Mouse (Mus musculus): ENCODE results near the gene Sppl2b. TPM values are rescaled to one million over a fixed set of nuclear protein-coding genes. Genes with fewer than 3 reads are reported as not detected.

Sppl2b gene
- polyA plus RNA-seq, 1 experiment from 2014 or later, result 28.4 TPM

DNA sequence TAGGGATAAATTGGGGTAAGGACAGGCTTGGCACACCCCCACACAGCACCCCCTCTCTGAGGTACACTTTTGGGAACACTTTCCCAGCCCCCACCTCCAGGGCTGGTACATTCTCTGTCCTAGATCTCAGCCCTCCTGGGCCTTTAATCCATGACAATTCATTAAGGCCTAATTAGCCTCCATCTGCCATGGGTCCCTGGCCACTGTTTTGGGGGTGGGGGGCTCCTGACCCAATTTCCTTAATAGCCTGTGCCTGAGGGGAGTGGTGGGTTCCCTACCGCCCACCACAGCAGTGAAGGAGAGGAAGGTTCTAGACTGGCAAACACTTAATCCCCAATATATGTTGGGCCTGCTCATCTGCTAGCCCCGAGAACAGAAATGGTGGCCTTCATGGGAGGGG lies 13.4 kb upstream of the Sppl2b start:
- WGBS, result 86% methylated on average over 2 of the region's 2 CpGs
- Histone ChIP-seq H3K4me3 (ENCODE audit: low read length) (no peak overlapping the region), H3K27me3 (ENCODE audit: control insufficient read depth, insufficient read depth, low read length) (peaks cover 26% of the 10 kb centered on the region)

DNA sequence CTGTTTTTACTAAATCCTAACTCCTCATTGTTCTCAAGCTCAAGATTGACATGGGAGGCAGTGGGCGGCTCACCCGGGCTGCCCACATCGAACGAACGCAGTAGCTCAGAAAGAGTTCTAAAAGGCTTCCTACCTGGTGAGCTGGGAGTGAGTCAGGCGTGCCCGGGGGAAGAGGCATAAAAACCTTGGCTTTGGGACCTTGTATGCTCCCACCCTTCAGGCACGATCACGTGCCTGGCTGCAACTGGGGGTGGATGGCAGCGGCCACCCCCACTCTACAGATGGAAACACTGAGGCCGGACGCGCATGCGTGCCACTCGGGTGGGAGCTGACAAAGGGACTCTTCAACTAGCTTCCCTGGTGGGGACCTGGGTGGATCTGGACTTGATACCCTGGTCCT lies 12.7 kb upstream of the Sppl2b start:
- Histone ChIP-seq H3K27ac (ENCODE audit: low read length) (no peak overlapping the region), H3K4me1 (ENCODE audit: control insufficient read depth, insufficient read depth, low read length) (peaks cover 14% of the 10 kb centered on the region), H3K9me3 (replicated peaks; ENCODE audit: control insufficient read depth, low read length) (no peaks in the 10 kb centered on the region), H3K4me3 (ENCODE audit: low read length) (no peak overlapping the region), H3K27me3 (ENCODE audit: control insufficient read depth, insufficient read depth, low read length) (peaks cover 26% of the 10 kb centered on the region), H3K36me3 (ENCODE audit: control insufficient read depth, insufficient read depth) (no peaks in the 10 kb centered on the region), H3K4me2 (ENCODE audit: low read depth, low read length) (no peak overlapping the region), H3K9ac (ENCODE audit: low read length) (no peak overlapping the region)
- no peak for ATAC-seq (replicated peaks; ENCODE audit: extremely low read depth, insufficient read depth, low FRiP score)
- WGBS, result 80% methylated on average over 15 of the region's 15 CpGs

More for the DNA sequence above, 13.4 kb upstream of the Sppl2b start:
- Histone ChIP-seq H3K4me1 (ENCODE audit: control insufficient read depth, insufficient read depth, low read length) (peaks cover 20% of the 10 kb centered on the region), H3K9ac (ENCODE audit: low read length) (no peak overlapping the region), H3K4me2 (ENCODE audit: low read depth, low read length) (no peak overlapping the region), H3K27ac (ENCODE audit: low read length) (no peak overlapping the region), H3K9me3 (replicated peaks; ENCODE audit: control insufficient read depth, low read length) (no peaks in the 10 kb centered on the region), H3K36me3 (ENCODE audit: control insufficient read depth, insufficient read depth) (no peaks in the 10 kb centered on the region)
- ATAC-seq (replicated peaks; ENCODE audit: extremely low read depth, insufficient read depth, low FRiP score), result no peak

DNA sequence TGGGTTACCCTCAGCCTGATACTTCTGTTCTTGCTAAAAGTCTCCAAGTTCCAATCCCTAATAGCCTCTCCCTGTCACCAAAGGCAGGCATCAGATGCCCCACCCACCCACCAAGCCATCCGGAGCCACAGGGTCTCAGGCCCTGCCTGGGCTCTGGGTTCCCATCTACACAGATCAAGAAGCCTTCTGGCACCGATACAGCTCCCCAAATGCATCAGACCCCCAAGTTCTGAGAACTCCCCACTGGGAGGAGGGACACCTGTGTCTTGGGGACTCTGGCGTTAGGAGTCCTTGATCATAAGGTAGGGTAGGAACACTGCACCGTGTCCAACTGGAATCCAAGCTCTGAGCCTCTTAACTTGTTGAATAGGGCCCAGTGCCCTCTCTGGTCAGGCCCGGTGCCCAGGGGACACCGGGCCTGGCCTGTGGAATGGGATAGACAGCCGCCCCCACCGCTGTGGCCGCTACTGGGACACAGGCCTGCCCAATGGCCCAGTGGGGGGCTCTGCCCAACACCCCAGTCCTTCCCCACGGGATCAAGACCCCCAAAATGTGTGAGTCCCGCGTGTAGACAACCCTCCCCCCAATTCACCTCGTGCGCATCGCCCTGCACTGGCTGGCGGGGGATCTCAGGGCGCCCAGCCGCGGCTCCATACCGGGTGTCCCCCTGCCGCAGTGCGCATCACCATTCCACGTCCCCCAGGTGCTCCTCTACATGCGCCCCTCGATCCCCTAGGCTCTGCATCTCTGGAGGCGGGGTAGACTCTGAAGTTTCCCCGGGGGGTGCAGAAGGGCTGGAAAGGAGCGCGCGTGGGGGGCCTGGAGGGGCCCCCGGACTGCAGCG lies 11.8 kb upstream of the Sppl2b start:
- peak overlapping the region; percentile 79 for H3K4me2 ChIP-seq (ENCODE audit: low read depth, low read length)
- no peak overlapping the region for H3K27ac ChIP-seq (ENCODE audit: low read length)
- no peaks in the 10 kb centered on the region for H3K36me3 ChIP-seq (ENCODE audit: control insufficient read depth, insufficient read depth)
- H3K4me3 ChIP-seq (ENCODE audit: low read length), result peak overlapping the region; percentile 54
- no peaks in the 10 kb centered on the region for H3K9me3 ChIP-seq (replicated peaks; ENCODE audit: control insufficient read depth, low read length)
- WGBS, result 10% methylated on average over 32 of the region's 32 CpGs
- no peak for ATAC-seq (replicated peaks; ENCODE audit: extremely low read depth, insufficient read depth, low FRiP score)
- H3K9ac ChIP-seq (ENCODE audit: low read length), result peak overlapping the region; percentile 57
- peaks cover 26% of the 10 kb centered on the region for H3K27me3 ChIP-seq (ENCODE audit: control insufficient read depth, insufficient read depth, low read length)
- H3K4me1 ChIP-seq (ENCODE audit: control insufficient read depth, insufficient read depth, low read length), result peaks cover 7% of the 10 kb centered on the region

DNA sequence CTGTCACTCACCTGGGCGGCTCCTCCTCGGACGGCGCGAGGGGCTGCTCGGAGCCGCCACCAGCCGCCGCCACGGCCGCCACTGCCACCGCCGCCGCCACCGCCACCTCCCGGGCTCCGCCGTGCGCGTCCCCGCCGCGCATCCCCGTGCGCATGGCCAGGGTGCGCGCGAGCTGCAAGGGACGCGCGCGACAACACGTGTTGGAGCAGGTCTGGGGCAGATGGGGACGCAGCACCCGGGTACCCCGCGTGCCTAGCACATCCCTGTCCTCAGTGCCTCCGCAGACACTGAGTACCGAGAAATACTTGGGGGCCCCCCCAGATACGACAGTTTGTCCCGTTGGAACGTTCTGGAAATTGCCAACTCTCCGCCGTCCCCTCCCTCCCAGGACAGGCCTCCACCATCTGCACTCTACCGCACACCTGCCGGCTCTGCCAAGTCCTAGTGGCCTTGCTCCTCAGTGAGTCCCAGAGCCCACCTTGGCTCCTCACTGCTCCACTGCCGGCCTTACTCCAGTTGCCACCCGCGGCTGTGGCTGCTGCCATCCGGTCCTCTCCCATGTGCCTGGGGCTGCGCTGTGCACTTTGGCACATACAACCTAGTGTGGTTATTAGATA lies 11.0 kb upstream of the Sppl2b start, which contains the start of gene Lingo3:
TSS of gene Lingo3 (minus strand) at position 109 of the 617 bp plus-strand sequence.
- H3K4me2 ChIP-seq (ENCODE audit: low read depth, low read length), result peak within 1 kb of the TSS; percentile 79
- peak within 1 kb of the TSS; percentile 57 for H3K9ac ChIP-seq (ENCODE audit: low read length)
- peaks cover 26% of the 10 kb centered on the region for H3K27me3 ChIP-seq (ENCODE audit: control insufficient read depth, insufficient read depth, low read length)
- H3K4me1 ChIP-seq (ENCODE audit: control insufficient read depth, insufficient read depth, low read length), result peaks cover 12% of the 10 kb centered on the region
- H3K9me3 ChIP-seq (replicated peaks; ENCODE audit: control insufficient read depth, low read length), result no peaks in the 10 kb centered on the region
- no peak for ATAC-seq (replicated peaks; ENCODE audit: extremely low read depth, insufficient read depth, low FRiP score)
- 6% methylated on average over 48 of the region's 51 CpGs for WGBS
- H3K27ac ChIP-seq (ENCODE audit: low read length), result no peak within 1 kb of the TSS
- H3K36me3 ChIP-seq (ENCODE audit: control insufficient read depth, insufficient read depth), result no peaks in the 10 kb centered on the region
- H3K4me3 ChIP-seq (ENCODE audit: low read length), result peak within 1 kb of the TSS; percentile 54

DNA sequence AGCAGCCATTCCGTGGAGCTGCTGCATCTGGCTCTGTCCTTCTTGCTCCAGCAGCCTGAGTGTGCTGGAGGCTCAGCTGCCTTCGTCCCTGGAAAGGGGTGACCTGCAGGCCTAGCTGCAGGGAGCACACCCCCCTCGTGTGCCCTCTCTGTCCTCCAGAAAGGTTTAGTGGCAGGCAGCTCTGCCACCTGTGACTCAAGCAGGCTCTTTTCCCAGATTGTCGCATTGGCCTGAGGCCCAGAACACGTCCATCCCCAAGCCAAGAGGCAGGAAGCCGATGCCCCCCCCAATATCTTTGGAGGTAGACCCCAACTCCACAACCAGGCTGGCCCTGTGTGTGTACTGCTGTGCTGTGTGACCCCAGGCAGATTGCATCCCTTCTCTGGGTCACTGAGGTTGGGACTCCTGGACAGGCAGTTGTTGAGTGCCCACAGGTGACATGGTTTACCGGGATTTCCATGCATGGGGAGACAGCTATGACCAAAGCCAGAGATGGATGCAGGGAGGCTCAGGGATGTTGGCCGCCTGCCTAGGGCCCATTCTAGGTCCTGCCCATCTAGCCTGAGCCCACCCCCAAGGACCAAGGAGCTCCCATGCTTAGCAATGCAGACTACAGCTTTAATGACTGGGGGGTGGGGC lies 9.9 kb upstream of the Sppl2b start:
- H3K27me3 ChIP-seq (ENCODE audit: control insufficient read depth, insufficient read depth, low read length), result peaks cover 26% of the 10 kb centered on the region

DNA sequence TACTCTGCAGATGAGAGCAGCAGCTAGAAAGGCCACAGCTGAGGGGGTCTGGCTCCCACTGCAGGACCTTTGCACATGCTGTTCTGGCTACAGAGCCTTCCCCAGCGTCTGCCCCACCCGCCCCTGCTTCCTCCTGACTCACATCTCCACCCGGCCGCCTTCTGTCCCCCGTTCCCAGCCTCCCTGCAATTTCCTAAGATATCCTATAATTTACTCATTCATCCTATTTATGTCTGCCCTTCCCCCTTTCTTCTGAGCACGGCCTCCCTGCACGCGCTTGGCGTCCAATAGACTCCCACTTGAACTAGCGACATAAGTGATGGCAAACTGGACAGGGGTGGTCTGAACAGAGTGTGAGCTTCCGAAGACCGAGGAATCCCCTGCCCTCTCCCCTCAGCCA lies 9.3 kb upstream of the Sppl2b start:
- 69% methylated on average over 12 of the region's 12 CpGs for WGBS
- H3K36me3 ChIP-seq (ENCODE audit: control insufficient read depth, insufficient read depth), result no peaks in the 10 kb centered on the region
- no peak overlapping the region for H3K9ac ChIP-seq (ENCODE audit: low read length)
- H3K4me1 ChIP-seq (ENCODE audit: control insufficient read depth, insufficient read depth, low read length), result peaks cover 14% of the 10 kb centered on the region
- no peak overlapping the region for H3K27ac ChIP-seq (ENCODE audit: low read length)
- H3K9me3 ChIP-seq (replicated peaks; ENCODE audit: control insufficient read depth, low read length), result no peaks in the 10 kb centered on the region
- H3K27me3 ChIP-seq (ENCODE audit: control insufficient read depth, insufficient read depth, low read length), result peaks cover 26% of the 10 kb centered on the region
- ATAC-seq (replicated peaks; ENCODE audit: extremely low read depth, insufficient read depth, low FRiP score), result no peak
- H3K4me3 ChIP-seq (ENCODE audit: low read length), result no peak overlapping the region
- H3K4me2 ChIP-seq (ENCODE audit: low read depth, low read length), result no peak overlapping the region

More for the DNA sequence above, 9.9 kb upstream of the Sppl2b start:
- Histone ChIP-seq H3K9ac (ENCODE audit: low read length) (no peak overlapping the region), H3K4me1 (ENCODE audit: control insufficient read depth, insufficient read depth, low read length) (peaks cover 14% of the 10 kb centered on the region), H3K9me3 (replicated peaks; ENCODE audit: control insufficient read depth, low read length) (no peaks in the 10 kb centered on the region), H3K4me2 (ENCODE audit: low read depth, low read length) (no peak overlapping the region), H3K27ac (ENCODE audit: low read length) (no peak overlapping the region), H3K4me3 (ENCODE audit: low read length) (no peak overlapping the region), H3K36me3 (ENCODE audit: control insufficient read depth, insufficient read depth) (no peaks in the 10 kb centered on the region)
- 47% methylated on average over 8 of the region's 8 CpGs for WGBS
- ATAC-seq (replicated peaks; ENCODE audit: extremely low read depth, insufficient read depth, low FRiP score), result no peak

DNA sequence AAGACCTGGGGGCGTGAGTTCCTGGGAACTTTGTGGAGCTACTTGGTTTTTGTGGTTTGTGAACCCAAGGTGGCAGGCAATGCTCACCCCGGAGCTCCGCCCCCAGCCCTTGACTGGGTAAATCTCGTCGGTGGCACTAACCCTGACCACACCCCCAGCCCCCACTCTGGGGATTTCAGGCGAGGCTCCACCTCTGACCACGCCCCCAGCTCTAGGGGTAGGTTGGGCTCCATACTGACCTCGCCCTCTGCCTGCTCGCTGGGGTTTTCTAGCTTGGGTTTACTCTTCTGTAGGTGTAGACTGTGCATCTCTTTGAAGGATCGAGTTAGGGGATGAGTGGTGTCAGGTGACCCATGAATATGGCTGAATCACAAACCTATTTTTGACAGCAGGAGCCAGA lies 6.5 kb upstream of the Sppl2b start:
- H3K27me3 ChIP-seq (ENCODE audit: control insufficient read depth, insufficient read depth, low read length), result peaks cover 11% of the 10 kb centered on the region
- H3K4me3 ChIP-seq (ENCODE audit: low read length), result no peak overlapping the region
- H3K4me2 ChIP-seq (ENCODE audit: low read depth, low read length), result no peak overlapping the region
- 0 out of 2 replicates have a peak, but pooled peaks have one; percentile 25 for ATAC-seq (replicated peaks; ENCODE audit: extremely low read depth, insufficient read depth, low FRiP score)
- H3K27ac ChIP-seq (ENCODE audit: low read length), result no peak overlapping the region
- peaks cover 11% of the 10 kb centered on the region for H3K4me1 ChIP-seq (ENCODE audit: control insufficient read depth, insufficient read depth, low read length)
- WGBS, result 15% methylated on average over 10 of the region's 10 CpGs
- H3K9ac ChIP-seq (ENCODE audit: low read length), result no peak overlapping the region
- no peaks in the 10 kb centered on the region for H3K9me3 ChIP-seq (replicated peaks; ENCODE audit: control insufficient read depth, low read length)
- peaks cover 16% of the 10 kb centered on the region for H3K36me3 ChIP-seq (ENCODE audit: control insufficient read depth, insufficient read depth)

DNA sequence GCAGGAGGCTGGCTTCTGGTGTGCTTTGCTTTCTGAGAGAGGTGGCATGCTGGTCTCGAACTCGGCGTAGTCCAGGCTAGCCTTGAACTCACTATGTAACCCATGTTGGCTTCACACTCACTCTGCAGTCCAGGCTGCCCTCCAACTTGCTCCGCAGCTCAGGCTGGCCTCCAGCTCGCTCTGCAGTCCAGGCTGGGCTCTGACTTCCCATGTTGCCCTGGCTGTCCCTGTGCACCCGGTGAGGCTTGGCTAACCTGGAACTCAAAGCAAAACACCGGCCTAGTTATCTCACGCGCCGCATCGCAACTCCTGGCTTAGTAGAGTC lies 636 bp downstream of the Sppl2b start:
- Histone ChIP-seq H3K4me1 (ENCODE audit: control insufficient read depth, insufficient read depth, low read length) (peaks cover 19% of the 10 kb centered on the region), H3K36me3 (ENCODE audit: control insufficient read depth, insufficient read depth) (peaks cover 16% of the 10 kb centered on the region), H3K9ac (ENCODE audit: low read length) (peak overlapping the region; percentile 90), H3K27me3 (ENCODE audit: control insufficient read depth, insufficient read depth, low read length) (no peaks in the 10 kb centered on the region), H3K4me2 (ENCODE audit: low read depth, low read length) (peak overlapping the region; percentile 99), H3K9me3 (replicated peaks; ENCODE audit: control insufficient read depth, low read length) (no peaks in the 10 kb centered on the region), H3K27ac (ENCODE audit: low read length) (no peak overlapping the region), H3K4me3 (ENCODE audit: low read length) (peak overlapping the region; percentile 82)
- 16% methylated on average over 11 of the region's 11 CpGs for WGBS
- no peak for ATAC-seq (replicated peaks; ENCODE audit: extremely low read depth, insufficient read depth, low FRiP score)

DNA sequence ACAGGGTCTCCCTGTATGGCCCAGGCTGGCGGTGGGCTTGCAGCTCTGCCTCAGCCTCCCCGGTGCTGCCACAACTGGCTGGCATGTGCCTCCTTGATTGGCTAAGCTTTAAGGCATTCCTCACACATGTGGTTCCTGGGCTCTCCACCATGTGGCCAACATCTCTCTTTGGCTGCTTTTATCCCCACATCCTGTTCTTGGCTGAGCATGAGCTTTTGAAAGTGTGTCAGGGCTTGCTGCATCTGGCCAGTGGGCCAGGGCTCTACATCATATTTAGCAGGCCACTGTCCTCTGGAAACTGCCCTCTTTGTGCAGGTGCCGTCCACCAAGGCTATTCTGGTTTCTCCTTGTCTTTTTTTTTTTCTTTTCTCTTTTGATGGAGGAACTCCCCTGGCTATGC lies 1.2 kb downstream of the Sppl2b start:
- H3K27ac ChIP-seq (ENCODE audit: low read length), result no peak overlapping the region
- peak overlapping the region; percentile 99 for H3K4me2 ChIP-seq (ENCODE audit: low read depth, low read length)
- H3K27me3 ChIP-seq (ENCODE audit: control insufficient read depth, insufficient read depth, low read length), result no peaks in the 10 kb centered on the region
- no peaks in the 10 kb centered on the region for H3K9me3 ChIP-seq (replicated peaks; ENCODE audit: control insufficient read depth, low read length)
- peaks cover 19% of the 10 kb centered on the region for H3K4me1 ChIP-seq (ENCODE audit: control insufficient read depth, insufficient read depth, low read length)
- H3K4me3 ChIP-seq (ENCODE audit: low read length), result no peak overlapping the region; the same call in 1 of the 2 replicates
- 63% methylated on average over 3 of the region's 3 CpGs for WGBS
- peak overlapping the region; percentile 11; the same call in 1 of the 2 replicates for H3K9ac ChIP-seq (ENCODE audit: low read length)
- ATAC-seq (replicated peaks; ENCODE audit: extremely low read depth, insufficient read depth, low FRiP score), result no peak
- peaks cover 16% of the 10 kb centered on the region for H3K36me3 ChIP-seq (ENCODE audit: control insufficient read depth, insufficient read depth)
